Mouse (Mus musculus) limb, embryonic 14.5 days (tissue): ENCODE results near the gene Mfsd12. TPM values are rescaled to one million over a fixed set of nuclear protein-coding genes. Genes with fewer than 3 reads are reported as not detected.

Source experiments
- ATAC-seq: fragments of 200-750 bp; cut with Nextera tagmentation; 2 replicates; pipeline ENCODE4 v1.8.0; 2017; ENCODE audit warnings: low read depth, moderate number of reproducible peaks, moderate TSS enrichment; ENCODE audit not compliant: low FRiP score
- DNase-seq: peaks from one replicate; pipeline ENCODE4 v3.0.0-alpha.2; 2015; ENCODE audit warnings: low spot score
- H3K27ac ChIP-seq: fragments of 300-500 bp; sonication (generic); replicated peaks from 2 replicates; pipeline ENCODE4 v1.5.1; 2014; ENCODE audit warnings: low read depth, mild to moderate bottlenecking, low read length, moderate library complexity, mixed read lengths
- H3K27me3 ChIP-seq: fragments of 300-500 bp; sonication (generic); 2 replicates; pipeline ENCODE4 v1.6.1; 2014; ENCODE audit warnings: low read length, mixed read lengths; ENCODE audit not compliant: control insufficient read depth, insufficient read depth
- H3K36me3 ChIP-seq: fragments of 300-500 bp; sonication (generic); 2 replicates; pipeline ENCODE4 v1.6.1; 2014; ENCODE audit warnings: mild to moderate bottlenecking, low read length, moderate library complexity, mixed read lengths; ENCODE audit not compliant: control insufficient read depth, insufficient read depth
- H3K4me1 ChIP-seq: fragments of 300-500 bp; sonication (generic); 2 replicates; pipeline ENCODE4 v1.6.1; 2014; ENCODE audit warnings: antibody characterized with exemption, low read length, mixed read lengths; ENCODE audit not compliant: control insufficient read depth, insufficient read depth
- H3K4me2 ChIP-seq: fragments of 300-500 bp; sonication (generic); replicated peaks from 2 replicates; pipeline ENCODE4 v1.6.1; 2014; ENCODE audit warnings: low read depth, mild to moderate bottlenecking, low read length, moderate library complexity; ENCODE audit not compliant: severe bottlenecking
- H3K4me3 ChIP-seq: fragments of 300-500 bp; sonication (generic); replicated peaks from 2 replicates; pipeline ENCODE4 v1.5.1; 2014; ENCODE audit warnings: low read length
- H3K9ac ChIP-seq: fragments of 300-500 bp; sonication (generic); 2 replicates; pipeline ENCODE4 v1.6.1; 2014; ENCODE audit warnings: mild to moderate bottlenecking, low read depth, low read length, moderate library complexity; ENCODE audit not compliant: severe bottlenecking
- H3K9me3 ChIP-seq: fragments of 300-500 bp; sonication (generic); 2 replicates; pipeline ENCODE4 v1.6.1; 2016; ENCODE audit warnings: low read length; ENCODE audit not compliant: control insufficient read depth
- POLR2A ChIP-seq: fragments of 200-500 bp; IDR thresholded peaks from 2 replicates; pipeline ENCODE4 v1.8.0; 2012; ENCODE audit warnings: inconsistent platforms, mild to moderate bottlenecking, moderate library complexity, borderline replicate concordance; ENCODE audit not compliant: insufficient read depth, insufficient read length; ENCODE audit errors: extremely low read depth
- WGBS: fragments of 180-500 bp; shearing (Covaris S2); extraction: QIAGEN DNeasy Blood & Tissue Kit; methylation state at CpG from one replicate; pipeline ENCODE4 v1.1.7; 2014; 5-methylcytosine and 5-hydroxymethylcytosine counted together
- polyA plus RNA-seq, 2 experiments: library from polyadenylated mRNA; depleted of rRNA in 1 of 2; stranded (reverse) in 1 of 2; unstranded in 1 of 2; fragments of >200 nt; fragmentation: Nextera tagmentation in 1 of 2; extraction: Ambion mirVana in 1 of 2; gene quantifications; 2 replicates each; pipeline versions ENCODE4 v1.2.1 to v1.2.3; 2012 to 2014

Mfsd12 gene
- polyA plus RNA-seq, 2 experiments, result 6.8 to 12.0 TPM

DNA sequence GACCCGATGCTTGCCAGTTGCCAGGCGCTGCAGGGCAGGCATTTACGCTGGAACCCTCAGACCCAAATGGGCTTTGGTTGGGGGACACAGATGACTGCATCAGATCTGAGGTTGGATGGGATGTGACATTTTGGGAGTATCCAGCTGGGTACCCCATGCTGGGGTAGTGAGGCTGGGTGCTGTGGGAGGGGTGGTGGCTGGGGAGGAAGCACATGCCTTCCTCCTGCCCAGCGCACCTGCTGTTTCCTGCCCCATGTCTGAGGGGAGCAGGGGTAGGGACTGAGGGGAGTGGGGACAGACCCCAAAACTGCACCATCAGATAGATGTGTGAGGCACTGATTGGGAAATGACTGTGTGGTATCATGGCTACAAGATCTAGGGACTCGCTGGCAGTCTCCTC lies 39.5 kb downstream of the Mfsd12 start:
- ATAC-seq (no peak), DNase-seq (no peak)
- Histone ChIP-seq H3K27ac (no peak overlapping the region), H3K4me1 (peaks cover 24% of the 10 kb centered on the region), H3K4me2 (no peak overlapping the region), H3K36me3 (peaks cover 38% of the 10 kb centered on the region), H3K9ac (no peak overlapping the region), H3K4me3 (no peak overlapping the region), H3K9me3 (no peaks in the 10 kb centered on the region), H3K27me3 (no peaks in the 10 kb centered on the region)
- 79% methylated on average over 5 of the region's 5 CpGs for WGBS
- no peak for TF ChIP-seq POLR2A

DNA sequence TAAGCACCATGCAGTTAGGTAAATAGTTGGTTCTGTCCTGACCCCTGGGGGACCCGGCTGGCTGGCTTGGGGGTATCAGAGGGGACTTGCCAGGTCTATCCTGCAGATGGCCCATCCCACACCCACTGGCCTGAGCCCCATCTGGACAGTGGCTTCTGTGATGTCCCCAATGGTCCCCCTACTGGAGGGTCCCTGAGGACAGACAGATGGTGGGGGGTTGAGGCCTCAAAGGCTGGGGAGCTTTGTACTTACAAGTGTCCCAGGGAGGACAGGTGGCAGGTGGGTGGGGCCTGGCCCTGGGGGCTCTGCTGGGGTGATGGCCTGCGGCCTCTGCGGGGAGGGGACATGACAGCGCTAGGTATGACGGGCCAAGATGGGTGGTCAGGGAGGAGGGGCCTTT lies 42.0 kb downstream of the Mfsd12 start:
- Histone ChIP-seq H3K36me3 (peaks cover 55% of the 10 kb centered on the region), H3K27me3 (no peaks in the 10 kb centered on the region), H3K9ac (no peak overlapping the region), H3K27ac (no peak overlapping the region), H3K4me1 (peaks cover 30% of the 10 kb centered on the region), H3K4me3 (no peak overlapping the region), H3K9me3 (no peaks in the 10 kb centered on the region), H3K4me2 (no peak overlapping the region)
- no peak for TF ChIP-seq POLR2A
- ATAC-seq (no peak), DNase-seq (no peak)
- 60% methylated on average over 2 of the region's 5 CpGs for WGBS

DNA sequence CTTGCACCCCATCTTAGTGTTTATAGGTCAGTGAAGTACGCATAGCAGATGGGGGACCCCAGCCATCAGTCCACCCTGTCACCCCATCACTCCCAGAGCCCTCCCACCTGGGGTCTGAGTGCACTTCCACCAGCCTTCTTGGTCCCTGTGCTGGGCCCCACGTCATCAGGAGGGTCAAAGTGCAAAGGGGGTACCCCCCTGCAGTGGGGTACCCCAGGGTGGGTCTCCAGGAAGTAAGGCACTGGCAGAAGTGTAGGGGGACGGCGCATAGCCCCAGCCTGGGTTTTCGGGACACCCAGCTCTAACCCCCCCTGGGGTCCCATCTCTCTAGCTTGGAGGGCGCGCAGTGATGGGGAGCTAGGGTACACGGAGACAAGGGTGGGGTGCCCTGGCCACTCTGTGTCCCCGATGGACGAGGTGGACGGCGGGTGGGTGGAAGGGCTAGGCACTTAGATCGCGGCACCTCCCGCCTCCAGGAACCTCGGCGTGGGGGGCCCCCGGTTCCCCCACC lies 42.6 kb downstream of the Mfsd12 start:
- DNase-seq (no peak), ATAC-seq (no peak)
- TF ChIP-seq POLR2A, result no peak
- Histone ChIP-seq H3K27me3 (no peaks in the 10 kb centered on the region), H3K9me3 (no peaks in the 10 kb centered on the region), H3K4me1 (peaks cover 33% of the 10 kb centered on the region), H3K4me2 (no peak overlapping the region), H3K9ac (no peak overlapping the region), H3K27ac (no peak overlapping the region), H3K36me3 (peaks cover 60% of the 10 kb centered on the region), H3K4me3 (no peak overlapping the region)
- WGBS, result 81% methylated on average over 18 of the region's 18 CpGs

DNA sequence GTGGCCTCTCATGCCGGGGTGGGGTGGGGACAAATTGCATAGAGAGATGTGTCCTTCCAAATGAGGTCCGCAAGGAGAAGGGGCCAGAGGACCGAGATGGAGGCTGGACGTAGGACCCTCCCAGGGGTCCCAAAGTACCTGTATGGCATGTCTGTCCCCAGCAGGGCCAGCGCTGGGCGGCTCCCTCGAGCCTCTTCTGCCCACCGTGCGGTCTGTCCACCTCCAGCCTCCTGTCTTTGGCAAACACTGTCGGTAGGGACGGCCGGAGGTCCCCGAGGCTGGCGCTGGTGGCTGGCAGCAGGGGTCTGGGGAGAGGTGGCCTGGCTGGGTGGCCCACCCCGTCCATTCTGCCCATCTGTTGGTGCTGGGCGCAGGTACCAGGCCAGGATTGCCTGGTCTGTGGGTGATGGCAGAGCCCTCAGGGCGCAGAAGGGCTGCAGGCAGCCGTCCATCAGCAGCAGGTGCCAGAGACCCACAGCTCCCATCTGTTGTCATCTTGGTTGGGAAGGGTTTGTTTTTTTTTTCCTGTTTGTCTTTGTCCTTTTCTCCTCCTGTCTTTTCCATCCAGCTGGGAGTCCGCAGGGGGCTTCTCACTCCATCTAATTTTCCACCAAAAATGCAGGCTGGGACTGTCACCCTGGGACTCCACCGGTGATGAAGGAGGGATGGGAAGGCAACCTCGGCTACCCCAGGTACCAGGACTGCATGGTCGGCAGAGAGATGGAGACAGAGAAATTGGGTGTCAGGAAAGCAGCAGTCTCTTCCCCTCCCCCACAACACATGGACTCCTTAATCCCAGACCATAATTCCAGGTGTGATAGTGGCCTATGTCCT lies 43.3 kb downstream of the Mfsd12 start:
- 58% methylated on average over 22 of the region's 22 CpGs for WGBS

DNA sequence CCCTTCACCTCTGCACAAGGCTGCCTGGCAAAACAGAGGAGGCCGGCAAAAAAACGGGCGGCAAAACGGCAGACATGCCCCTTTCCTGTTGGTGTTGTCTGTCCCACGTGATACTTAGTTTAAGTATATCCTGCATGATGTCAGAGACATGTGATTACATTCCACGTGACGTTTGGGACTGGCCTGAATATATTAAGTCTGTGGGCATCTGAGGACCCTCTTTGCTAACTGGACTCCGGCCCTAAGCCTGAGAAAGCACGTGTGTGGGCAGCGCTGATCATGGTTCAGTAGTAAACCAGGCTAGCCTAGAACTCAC lies 43.9 kb downstream of the Mfsd12 start:
- no peak overlapping the region for H3K4me3 ChIP-seq
- H3K4me2 ChIP-seq, result no peak overlapping the region
- no peaks in the 10 kb centered on the region for H3K9me3 ChIP-seq
- peak overlapping the region; percentile 77 for H3K27ac ChIP-seq
- H3K27me3 ChIP-seq, result no peaks in the 10 kb centered on the region
- no peak for DNase-seq
- 21% methylated on average over 10 of the region's 10 CpGs for WGBS
- no peak overlapping the region for H3K9ac ChIP-seq
- ATAC-seq, result no peak
- no peak for TF ChIP-seq POLR2A
- H3K36me3 ChIP-seq, result peaks cover 73% of the 10 kb centered on the region
- H3K4me1 ChIP-seq, result peaks cover 33% of the 10 kb centered on the region

More for the DNA sequence above, 43.3 kb downstream of the Mfsd12 start:
- Histone ChIP-seq H3K4me3 (no peak overlapping the region), H3K36me3 (peaks cover 67% of the 10 kb centered on the region), H3K9me3 (no peaks in the 10 kb centered on the region), H3K27me3 (no peaks in the 10 kb centered on the region), H3K4me2 (no peak overlapping the region), H3K4me1 (peaks cover 33% of the 10 kb centered on the region), H3K27ac (no peak overlapping the region), H3K9ac (no peak overlapping the region)
- DNase-seq (no peak), ATAC-seq (no peak)
- no peak for TF ChIP-seq POLR2A
